Mouse (Mus musculus) kidney, adult 11 months (tissue): ENCODE measurements around the gene Dtnbp1.

Source experiments
- DNase-seq: peaks from one replicate; pipeline ENCODE4 v3.0.0; 2022

The Dtnbp1 gene

DNA sequence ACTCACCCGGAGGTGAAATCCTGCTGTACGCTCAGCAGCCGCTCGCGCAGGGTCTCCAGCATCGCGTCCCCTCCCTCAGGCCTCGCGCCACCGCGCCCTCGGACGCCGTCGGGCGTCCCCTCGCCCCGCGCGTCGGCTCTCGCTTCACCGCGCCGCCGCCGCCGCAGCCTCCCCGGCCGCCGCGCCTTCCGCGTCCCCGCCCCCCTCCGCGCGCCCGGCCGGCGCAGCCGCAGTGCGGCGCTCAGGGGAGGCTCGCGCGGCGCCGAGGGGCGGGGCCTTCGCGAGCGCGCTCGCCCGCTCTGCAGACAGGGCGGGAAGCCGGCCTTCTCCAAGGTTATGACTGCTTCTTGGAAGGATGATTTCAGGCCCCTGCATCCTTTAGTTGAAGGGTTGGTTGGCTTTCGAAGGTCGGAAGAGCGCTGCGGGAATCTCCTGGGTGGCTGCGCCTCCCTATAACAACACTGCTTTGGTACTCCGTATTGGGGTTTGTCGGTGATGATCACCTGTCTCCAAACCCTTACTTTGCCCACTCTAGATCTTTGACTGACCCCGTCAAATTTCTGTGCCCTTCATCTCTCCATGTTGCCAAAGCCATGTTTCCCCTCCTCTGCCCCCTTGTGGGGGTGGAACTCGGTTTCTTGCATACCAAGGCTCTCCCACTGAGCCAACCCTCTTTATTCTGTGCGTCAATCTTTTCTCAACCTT is at the start of gene Dtnbp1:
Gene Dtnbp1 (minus strand): TSS at position 237 of the 705 bp plus-strand sequence.
- peak; percentile 52 for DNase-seq

DNA sequence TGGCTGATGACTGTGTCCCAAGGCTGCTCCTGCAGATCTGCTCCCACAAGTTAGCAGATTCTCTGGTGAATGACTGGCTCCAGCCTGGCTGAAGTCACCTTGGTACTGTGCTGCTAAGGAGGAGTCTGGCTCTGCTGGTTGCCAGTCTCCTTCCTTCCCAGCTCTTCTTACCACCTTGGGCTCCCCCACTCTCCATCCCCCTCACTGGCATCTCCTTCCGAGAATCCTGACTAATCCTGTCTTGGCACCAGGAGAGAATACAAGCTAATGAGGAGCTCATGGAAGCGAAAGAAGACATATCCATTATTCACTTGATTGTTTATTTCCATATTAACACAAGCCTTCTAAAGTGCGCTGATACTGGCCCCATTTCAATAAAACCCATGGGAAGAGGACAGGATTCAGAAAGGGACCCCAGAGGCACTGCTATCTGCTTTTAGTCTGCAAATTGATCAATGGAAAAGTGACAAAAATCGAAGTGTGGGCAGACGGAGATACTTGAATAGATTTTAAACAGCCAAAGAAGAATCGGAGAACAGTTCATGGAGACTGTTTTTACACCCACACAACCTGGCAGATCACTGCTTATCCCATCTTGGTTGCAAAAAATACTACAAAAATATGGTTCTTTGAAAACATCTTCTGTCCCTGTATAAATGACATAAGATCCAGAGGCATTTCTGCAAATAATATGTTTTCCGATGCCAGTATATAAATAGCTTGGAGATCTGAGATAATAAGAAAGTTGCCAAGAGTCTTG is 47.5 kb upstream of the Dtnbp1 start:
- DNase-seq: no peak

DNA sequence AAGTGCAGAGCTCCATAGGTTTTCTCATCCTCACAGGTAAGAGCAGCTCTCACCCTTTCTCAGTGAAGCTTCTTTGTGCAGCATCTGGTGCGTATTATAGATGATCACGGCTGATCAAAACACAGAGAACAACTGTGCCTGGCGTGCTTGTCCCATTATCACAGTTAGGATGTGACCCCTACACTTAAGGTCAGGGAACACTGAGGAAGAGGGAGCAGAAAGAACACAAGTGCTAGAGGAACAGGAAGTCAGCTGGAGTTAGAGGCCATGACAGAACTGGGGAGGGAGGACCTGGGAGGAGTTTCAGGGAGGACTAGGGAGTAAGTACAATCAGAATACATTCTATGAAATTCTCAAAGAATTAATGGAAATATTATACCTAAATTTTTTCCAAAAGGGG is 41.5 kb upstream of the Dtnbp1 start:
- no peak for DNase-seq

DNA sequence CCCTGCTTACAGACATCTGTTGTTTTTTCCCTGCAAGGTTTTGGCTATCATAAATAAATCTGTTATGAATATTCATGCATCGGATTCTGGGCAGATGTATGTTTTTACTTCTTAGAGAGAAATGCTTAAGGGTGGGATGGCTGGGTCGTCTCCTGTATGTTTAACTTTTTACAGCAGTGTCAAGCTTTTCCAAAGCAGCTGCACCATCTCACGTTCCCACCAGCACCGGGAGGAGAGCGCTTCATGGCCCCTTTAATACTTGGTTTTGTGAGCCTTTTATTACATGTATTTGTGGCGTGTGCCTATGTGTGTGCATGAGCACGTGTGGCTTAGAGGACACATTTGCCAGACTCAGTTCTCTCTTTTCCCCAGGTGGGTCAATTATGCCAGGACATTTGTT is 38.8 kb upstream of the Dtnbp1 start:
- no peak for DNase-seq

DNA sequence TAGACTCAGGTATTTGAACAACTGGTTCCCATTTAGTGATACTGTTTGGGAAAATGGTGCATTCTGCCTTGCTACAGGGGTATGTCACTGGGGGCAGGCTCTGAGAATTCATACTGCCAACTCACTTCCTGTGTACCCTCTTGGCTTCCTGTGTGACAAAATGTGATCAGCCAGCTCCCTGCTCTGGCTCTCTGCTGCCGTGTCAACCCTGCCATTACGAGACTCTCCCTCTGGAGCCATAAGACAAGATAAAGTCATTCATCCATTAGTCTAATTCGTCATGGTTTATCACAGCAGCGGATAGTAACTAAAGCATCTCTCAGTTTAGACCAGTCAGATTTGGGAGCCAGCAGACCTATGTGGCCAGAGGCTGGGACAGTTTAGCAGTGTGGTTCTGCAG is 38.2 kb upstream of the Dtnbp1 start:
- no peak for DNase-seq

DNA sequence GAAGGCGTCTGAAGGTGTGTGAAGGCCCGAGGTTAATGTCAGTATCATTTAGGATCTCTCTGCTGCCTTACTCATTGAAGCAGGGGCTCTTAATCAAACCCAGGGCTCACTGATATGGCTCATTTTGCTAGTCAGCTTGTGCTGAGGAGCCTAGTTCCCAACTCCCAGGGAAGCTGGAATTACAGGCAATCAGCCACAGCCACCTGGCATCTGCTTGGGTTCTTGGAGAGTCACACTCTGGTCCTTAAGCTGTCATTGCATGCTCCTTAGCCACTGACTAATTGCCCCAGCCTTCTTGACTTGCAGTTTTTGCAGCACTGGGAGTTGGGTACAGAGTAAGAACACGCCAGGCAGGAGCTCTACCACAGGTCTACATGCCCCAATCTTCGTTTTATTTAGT is 34.5 kb upstream of the Dtnbp1 start:
- no peak for DNase-seq

DNA sequence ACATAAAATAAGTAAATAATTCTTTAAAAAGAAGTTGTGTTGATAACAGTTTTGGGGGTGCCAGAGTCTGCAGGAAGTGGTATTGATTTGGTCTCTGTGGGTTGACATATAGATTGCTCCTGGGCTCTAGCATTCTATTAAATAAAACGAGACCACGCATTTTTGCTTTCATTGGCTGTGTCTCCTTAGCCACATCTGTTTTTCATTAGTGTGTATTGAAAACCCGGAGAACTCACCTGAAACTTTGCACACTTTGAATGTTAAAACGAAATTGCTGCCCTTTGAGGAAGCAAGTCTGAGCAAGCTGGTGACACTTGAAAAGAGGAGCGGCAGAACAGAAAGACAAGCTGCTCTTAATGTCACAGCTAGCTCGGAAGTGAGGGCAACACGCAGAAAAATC is 32.8 kb upstream of the Dtnbp1 start:
- DNase-seq: no peak

DNA sequence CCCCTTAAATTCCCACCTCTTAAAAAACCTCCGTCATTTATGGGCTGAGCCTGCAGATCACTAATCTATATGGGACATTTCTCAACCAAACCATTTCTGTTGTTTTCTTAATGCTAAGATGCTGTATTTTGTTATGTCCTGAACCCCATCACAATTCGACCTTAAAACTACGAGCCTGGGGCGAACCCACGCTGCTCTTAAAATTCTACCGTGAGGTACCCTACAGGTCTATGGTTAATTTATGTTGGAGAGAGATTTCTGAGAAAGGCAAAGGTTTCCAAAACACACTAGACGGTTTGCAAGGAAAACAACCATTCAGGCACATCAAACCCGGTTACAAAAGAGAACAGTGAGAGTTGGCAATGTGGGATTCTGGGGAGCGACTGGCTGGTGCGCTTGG is 31.4 kb upstream of the Dtnbp1 start:
- no peak for DNase-seq

DNA sequence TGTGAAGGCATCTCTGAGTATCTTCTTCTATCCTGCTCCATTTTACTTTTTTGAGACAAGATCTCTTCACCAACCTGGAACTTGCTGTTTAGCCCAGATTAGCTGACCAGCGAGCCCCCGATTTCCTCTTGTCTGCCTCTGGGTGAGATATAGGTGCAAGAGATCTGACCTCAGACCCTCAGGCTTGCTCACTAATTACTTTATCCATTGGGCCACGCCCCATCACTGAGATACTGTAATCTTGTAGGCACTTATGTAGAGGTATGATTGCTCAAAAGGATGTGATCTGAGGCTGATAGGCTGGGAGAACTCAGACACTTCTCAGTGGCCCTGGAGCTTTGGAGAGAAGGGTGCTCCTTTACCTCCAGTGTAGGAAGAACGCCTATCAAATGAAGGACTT is 30.5 kb upstream of the Dtnbp1 start:
- DNase-seq: no peak

DNA sequence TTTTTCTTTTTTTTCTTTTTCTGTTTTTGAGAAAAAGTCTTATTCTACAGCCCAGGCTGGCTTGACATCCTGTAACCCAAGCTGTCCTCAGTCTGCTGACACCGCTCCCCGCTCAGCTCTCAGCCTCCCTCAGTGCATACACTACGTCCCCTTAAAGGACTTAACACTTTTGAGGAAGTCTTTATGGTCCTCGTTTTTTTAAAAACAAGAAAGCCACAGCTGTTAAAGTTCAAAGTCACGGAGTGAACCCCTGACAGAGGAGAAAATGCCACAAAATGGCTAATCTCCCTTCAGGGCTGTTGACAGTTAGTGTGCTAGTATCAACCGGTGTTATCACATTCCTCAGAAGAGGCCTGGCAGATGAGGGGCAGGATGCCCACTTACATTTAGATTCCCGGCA is 29.8 kb upstream of the Dtnbp1 start:
- DNase-seq: no peak

DNA sequence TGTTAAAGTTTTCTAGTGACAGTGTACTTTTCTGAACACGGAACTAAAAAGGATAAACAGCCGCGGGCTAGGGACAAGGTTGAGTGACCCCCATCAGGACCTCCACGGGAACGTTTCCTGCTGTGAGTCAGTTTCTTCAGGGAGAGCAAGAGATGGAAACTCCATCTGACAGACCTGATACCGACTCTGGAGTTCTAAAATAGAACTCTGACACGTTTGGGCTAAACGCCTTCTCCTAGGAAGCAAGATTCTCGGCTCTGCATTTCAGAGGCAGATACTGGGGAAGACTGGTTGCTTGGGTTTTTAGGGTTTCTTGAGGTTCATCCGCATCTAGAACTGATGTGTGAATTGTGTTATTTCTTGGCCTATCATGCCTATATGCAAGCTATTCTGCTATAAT is 29.4 kb upstream of the Dtnbp1 start:
- no peak for DNase-seq

DNA sequence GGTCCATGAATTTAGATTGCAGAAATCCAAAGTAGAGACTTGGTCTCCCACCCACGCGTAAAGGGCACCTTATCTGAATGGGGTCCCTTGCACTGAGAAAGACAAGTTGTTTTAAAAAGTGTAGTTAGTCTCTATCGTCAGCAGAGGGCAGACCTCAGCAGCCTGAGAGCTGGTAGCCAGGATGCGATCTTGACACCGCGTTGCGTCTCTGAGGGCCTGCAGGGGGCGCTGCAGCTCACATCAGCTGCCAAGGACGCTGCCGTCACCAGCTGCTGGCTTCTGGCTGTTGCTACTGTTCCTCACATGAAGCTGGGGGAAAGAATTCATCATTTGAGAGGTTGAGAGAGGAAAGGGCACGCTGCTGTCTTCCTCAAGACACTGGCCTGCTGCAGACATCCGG is 28.9 kb upstream of the Dtnbp1 start:
- peak; percentile 80 for DNase-seq

DNA sequence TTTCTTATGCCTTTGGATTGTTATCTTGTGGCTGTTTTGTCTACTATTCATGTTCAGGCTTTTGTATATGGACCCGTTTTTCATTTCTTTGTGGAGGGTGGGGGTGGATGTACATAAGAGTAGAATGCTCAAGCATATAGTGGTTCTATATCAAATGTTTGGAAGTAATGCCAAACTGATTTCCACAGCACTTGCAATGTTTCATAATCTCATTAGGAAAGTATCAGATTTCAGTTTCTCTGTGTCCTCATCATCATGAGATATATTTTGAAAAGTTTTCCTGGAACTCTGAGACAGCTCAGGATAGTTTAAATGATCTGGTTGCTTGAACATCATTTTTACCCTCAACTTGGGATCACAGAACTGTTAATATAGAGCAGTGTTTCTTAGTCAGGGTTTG is 27.8 kb upstream of the Dtnbp1 start:
- DNase-seq: no peak

DNA sequence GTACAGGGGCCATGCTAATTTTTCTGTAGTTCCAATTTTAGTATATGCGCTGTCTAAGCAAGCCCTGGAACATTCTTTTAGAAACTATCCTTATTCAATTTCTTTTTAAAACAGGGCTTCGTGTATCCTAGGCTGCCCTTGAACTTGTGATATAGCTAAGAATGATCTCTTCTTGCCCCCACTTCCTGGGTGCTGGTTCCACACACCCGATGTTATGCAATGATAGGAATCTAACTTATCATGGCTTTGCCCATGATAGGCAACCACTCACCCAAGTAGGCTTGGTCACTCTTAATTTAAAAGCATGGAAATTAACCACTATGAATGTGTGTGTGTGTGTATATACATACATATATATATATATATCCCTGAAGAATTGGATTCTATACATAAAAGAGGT is 24.3 kb upstream of the Dtnbp1 start:
- DNase-seq: no peak

DNA sequence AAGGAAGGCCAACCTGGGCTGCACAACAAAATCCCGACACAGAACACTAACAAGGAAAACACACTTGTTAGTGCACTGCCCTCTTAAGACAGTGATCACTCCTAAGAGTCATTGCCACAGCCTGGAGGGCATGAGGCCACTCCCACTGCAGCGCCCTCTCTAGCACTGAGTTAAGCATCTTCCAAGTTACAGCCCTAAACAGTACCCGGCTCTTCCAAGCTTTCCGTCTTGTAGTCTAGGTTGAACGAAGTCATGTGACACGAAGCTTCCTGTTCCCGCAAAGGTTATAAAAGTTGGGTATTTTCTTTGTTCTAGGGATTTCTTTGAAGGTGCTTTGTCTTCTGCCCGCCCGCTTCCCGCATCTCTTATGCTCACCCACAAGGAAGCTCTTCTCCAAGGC is 22.9 kb upstream of the Dtnbp1 start:
- DNase-seq: no peak

DNA sequence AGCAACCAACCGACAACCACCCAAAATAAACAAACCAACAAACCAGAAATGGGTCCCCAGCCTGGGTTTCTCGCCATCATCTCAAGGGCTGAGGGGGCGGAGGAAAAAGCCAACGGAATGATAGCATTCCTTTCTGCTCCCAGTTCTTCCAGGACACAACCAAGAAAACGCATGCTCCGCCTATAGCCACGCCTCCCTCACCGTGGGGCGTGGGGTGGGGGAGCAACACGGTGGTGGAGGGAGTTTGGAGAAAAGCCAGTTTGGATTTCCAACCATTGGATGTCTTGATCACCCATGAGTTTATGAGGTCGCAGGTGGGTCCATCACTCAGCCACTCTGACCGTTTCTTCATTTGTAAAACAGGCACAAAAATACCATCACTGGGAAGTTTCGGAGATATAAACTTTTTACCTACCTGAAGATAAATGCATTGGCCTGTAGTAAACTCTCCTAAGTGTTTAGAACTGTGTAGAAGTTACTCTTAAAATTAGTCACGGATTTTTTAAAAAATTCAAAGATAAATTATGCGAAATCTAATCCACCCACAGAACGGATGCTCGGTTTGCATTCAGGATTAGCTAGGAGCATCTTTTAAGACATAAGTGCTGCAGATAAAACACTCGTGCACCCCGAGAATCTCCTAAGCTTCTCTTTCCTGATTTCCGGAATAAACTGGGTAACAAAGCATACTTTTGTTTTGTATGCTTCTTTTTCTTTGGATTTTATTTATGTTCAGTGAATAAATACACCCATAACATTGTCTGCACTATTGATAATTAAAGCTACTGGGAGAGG is 21.6 kb upstream of the Dtnbp1 start:
- DNase-seq: no peak

DNA sequence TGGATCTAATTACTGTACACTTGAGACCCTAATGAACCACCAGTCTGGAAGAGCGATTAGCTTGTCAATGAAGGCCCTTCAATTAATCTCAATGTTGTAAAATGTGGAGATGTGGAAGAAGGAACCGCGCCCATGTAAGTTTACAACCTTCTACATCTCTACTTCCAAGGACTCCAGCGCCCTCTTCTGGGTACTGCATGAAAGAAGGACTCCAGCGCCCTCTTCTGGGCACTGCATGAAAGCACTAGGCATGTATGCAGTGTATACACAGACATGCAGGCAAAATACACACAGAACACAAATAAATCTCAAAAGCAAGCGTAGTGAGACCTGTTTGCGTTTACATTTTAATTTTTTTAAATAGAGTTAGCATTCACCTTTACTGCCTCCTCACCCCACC is 6.2 kb upstream of the Dtnbp1 start:
- no peak for DNase-seq

DNA sequence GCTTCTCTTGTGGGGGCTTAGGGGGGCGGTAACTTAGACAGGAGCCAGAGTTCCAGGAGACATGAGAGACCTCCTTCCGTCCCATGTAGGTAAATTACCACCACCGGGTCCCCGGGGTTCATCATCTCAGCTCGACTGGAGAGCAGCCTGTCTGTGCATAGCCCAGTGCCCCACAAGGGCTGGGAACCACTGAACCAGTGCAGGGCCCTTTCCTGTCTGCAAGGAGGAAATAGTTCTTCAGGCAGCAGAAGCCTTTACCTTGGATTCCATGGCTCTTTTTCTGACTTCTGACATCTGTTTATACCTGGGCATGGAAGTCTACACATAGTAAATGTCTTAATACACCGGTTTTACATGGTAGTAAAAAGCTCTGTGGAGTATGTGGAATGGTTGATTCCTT is 5.8 kb upstream of the Dtnbp1 start:
- no peak for DNase-seq

DNA sequence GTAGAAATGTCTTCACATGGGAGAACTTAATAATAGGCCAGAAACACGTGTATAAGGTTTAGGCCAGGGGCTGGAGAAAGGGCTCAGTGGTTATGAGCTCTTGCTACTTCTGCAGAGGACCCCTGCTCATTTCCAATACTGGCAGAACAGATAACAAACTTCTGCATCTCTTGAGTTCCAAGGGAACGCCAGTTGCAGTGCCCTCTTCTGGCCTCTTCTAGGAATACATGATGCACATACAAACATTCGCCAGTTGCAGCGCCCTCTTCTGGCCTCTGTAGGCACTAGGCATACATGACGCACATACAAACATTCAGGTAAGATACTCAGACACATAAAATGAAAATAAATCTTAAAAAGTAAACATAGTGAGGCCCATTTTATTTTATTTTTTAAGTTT is 4.5 kb upstream of the Dtnbp1 start:
- DNase-seq: no peak

DNA sequence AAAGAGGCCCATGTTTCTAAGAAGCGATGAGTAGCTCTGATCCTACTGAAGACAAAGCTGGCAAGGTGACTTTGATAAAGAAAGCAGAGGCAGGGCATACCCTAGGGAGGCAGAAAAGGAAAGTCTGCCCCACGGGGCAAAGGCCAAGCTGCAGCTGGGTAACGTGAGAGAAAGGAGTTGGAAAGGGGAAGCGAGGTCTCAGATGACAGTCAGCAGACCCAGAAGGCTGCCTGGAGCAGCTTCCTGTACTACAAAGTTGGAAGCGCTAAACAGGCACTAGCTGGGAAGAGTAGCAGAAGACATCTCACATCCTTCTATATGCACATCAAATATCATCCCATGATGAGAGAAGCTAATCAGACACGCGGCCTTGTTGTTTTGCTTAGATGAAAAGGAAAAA is 3.9 kb upstream of the Dtnbp1 start:
- peak; percentile 70 for DNase-seq

DNA sequence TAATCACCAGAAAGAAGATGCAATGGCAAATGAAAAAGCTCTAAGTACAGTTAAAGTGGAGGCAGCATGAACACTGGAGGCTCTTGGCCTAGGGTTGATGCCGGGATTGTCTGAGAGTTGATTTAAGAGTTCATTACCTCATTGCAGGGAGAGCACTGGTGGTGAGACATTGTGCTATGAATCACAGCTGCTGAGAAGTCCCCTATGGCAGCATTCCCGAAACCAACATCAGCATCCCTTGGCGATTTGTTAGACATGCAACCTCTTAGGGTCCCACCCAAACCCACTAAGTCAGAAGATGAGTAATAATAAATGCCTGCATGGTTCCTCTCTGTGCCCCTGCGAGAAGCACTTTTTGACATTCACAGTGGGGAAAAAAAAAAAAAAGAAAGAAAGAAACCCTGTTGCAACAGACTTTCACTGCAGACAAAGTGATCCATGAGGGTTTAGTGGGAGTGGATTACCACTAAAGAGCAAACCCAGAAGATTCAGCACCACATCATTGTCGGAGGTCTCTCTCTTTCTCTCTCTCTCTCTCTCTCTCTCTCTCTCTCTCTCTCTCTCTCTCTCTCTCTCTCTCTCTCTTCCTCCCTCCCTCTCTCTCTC is 3.1 kb upstream of the Dtnbp1 start:
- no peak for DNase-seq

DNA sequence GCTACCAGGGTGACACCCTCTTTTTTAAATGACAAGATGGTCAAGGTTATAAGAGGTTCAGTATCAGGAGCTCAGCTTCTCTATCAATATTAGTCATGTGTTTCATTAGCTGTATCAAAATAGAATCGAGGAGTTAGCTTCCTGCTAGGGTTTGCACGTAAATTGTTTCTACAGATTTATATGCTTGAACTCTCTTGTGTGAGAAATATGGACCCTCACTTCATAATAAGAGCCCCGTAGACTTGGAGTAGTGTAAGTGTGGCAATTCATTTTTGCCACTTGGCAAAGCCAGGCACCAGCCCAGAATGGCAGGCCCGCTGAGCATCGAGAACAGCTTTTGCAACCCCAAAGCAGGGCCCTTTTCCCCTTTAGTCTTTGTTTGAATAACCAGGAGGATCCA is 1.1 kb upstream of the Dtnbp1 start:
- DNase-seq: no peak

DNA sequence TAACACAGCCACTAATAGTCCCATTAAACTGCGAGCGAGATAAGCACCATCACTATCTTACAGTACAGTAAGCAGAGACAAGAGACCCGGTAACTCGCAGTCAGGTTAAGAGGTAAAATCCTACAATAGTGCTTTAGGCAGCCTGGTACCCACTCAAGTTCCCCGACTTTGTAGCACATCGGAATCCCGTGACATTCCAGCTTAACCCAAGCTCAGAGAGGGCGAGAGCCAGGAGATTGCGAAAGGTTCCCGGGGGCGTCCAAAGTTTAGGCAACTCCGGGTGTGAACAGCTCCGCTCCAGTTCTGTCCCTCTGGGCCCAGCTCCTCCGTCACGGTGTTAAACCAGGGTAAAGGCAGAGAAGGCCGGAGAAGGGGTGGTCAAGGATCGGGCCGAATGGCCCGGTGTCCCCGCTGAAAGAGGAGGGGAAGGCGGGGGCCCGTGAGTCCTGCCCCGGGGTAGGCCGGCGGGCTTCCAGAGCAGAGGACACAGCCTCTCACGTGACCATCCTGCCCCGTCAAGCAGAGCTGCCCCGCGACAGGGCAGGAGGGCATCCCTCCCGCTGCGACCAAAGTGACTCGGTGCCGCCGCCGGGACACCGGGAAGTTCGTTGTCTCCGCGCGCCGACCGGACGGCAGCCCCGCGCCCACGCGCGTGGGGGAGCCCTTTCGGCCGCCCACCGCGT is 578 bp downstream of the Dtnbp1 start:
- DNase-seq: peak; percentile 90
